Mouse (Mus musculus): ENCODE measurements around the gene Zfp827. TPM values are rescaled to one million over a fixed set of nuclear protein-coding genes. Genes with fewer than 3 reads are reported as not detected.

Gene Zfp827
- polyA plus RNA-seq, 1 experiment = not detected

DNA sequence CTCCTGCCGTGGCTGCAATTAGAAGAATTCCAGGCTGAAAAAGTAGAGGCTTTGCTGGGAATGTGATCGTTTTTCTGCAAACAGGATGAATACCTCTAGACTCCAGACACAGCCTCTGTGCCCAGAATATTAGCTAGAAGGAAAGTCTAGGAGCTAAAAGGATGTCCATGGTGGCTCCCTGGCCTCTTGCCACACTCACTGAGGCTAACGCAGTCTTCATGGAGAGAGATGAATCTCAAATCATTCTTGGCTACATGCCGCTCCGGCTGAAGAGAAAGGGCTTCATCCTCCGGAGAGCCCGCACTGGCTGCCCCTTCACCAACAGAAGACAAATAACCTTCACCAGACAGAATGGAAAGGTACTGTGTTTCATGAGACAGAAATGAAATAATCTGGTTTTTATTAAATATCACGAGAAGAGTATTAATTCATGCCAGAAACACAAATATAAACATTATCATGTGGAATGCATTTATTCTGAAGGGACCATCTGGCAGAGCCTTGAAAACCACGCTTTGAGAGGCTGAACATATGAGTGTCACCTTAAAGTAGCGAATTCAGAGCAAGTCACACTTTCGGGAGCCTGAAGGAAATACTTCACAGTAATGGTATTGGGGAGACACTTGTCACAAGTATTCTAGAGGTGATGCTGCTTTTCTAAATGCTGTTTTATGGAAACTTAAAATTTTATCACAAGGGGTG is 173.4 kb downstream of the Zfp827 start:
- WGBS = 64% methylated on average over 11 of the region's 11 CpGs
- Histone ChIP-seq H3K4me1 (ENCODE audit: control insufficient read depth, insufficient read depth, low read length) (no peaks in the 10 kb centered on the region), H3K4me3 (ENCODE audit: insufficient read depth, low read depth, low read length) (no peak overlapping the region), H3K27ac (ENCODE audit: insufficient read depth, low read depth, low read length) (no peak overlapping the region)
- TF ChIP-seq CTCF (IDR thresholded peaks at IDR 0.05; ENCODE audit: insufficient read depth, low read depth, low read length) = no peak
- no peak for TF ChIP-seq POLR2A (IDR thresholded peaks at IDR 0.05; ENCODE audit: insufficient read depth, low read depth, low read length)

- Histone ChIP-seq H3K4me3 (ENCODE audit: insufficient read depth, low read depth, low read length) (no peak overlapping the region), H3K4me1 (ENCODE audit: control insufficient read depth, insufficient read depth, low read length) (peaks cover 11% of the 10 kb centered on the region), H3K27ac (ENCODE audit: insufficient read depth, low read depth, low read length) (no peak overlapping the region)
- TF ChIP-seq POLR2A (IDR thresholded peaks at IDR 0.05; ENCODE audit: insufficient read depth, low read depth, low read length) (no peak), CTCF (IDR thresholded peaks at IDR 0.05; ENCODE audit: insufficient read depth, low read depth, low read length) (no peak)
- WGBS = 60% methylated on average over 4 of the region's 4 CpGs
These were observed 178.7 kb downstream of the Zfp827 start for GRCm38 (mm10) chr8:79206895-79207294.

DNA sequence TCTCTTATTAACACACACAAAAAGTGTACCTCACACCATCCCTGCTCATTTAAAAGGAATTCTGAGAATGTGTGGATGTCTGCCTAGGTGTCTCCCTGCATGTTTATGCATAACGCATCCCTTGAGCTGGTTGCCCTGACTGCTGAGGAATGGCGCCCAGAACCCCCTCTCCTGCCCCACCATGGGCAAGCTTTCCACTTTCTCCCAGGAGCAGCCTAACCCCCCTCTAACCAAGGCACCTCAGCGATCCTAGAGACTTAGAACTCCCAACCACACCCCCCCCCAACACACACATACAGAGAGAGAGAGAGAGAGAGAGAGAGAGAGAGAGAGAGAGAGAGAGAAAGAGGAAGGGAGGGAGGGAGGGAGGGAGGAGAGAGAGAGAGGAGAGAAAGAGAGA is 179.9 kb downstream of the Zfp827 start:
- TF ChIP-seq POLR2A (IDR thresholded peaks at IDR 0.05; ENCODE audit: insufficient read depth, low read depth, low read length) (no peak), CTCF (IDR thresholded peaks at IDR 0.05; ENCODE audit: insufficient read depth, low read depth, low read length) (no peak)
- H3K27ac ChIP-seq (ENCODE audit: insufficient read depth, low read depth, low read length) = no peak overlapping the region
- no peak overlapping the region for H3K4me3 ChIP-seq (ENCODE audit: insufficient read depth, low read depth, low read length)
- peaks cover 11% of the 10 kb centered on the region for H3K4me1 ChIP-seq (ENCODE audit: control insufficient read depth, insufficient read depth, low read length)
- 65% methylated on average over 3 of the region's 3 CpGs for WGBS

DNA sequence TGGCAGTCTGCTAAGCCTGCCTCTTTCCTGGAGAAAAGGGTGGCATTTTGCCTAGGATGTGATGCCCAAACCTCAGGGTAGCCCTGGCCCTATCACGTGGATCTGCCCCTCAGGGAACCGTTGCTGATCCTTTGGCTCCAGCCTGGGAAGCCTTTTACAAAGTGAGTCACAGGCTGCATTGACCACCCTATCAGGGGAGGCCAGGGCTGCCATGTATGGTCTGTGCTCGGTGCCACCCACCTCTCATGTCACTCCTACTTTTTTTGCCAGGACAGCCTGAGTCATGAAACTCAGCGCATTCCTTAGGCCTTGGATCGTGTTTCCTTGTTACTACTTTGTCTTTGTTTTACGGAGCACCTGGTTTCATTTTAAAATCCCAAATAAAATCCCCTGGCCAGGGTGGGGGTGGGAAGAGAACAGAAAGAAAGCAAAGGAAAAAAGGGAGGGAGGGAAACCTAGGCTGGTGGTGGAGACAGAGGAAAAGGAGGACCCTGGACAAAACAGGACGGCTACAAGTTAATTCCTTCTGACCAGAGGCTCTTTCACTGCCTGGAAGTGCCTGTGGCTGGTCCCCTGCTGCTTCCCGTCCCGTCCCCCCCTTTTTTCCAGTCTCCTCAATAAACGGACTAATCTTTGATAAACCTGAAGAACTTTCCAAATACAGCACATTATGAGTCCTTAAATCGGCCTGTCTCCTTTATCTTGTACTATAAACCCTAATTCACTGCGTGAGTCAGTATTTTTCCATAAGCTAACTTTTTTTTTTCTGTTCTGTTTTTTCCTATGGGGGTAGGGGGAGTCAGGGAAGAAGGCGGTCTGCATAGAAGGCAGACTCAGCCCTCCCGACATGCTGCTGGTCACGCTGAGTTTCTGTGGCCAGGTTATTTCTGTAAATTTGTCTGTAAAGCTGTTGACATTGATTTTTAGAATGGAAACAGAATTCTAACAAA is 180.7 kb downstream of the Zfp827 start:
- Histone ChIP-seq H3K27ac (ENCODE audit: insufficient read depth, low read depth, low read length) (no peak overlapping the region), H3K4me3 (ENCODE audit: insufficient read depth, low read depth, low read length) (no peak overlapping the region), H3K4me1 (ENCODE audit: control insufficient read depth, insufficient read depth, low read length) (peaks cover 11% of the 10 kb centered on the region)
- 45% methylated on average over 15 of the region's 15 CpGs for WGBS
- TF ChIP-seq CTCF (IDR thresholded peaks at IDR 0.05; ENCODE audit: insufficient read depth, low read depth, low read length) (no peak), POLR2A (IDR thresholded peaks at IDR 0.05; ENCODE audit: insufficient read depth, low read depth, low read length) (no peak)

DNA sequence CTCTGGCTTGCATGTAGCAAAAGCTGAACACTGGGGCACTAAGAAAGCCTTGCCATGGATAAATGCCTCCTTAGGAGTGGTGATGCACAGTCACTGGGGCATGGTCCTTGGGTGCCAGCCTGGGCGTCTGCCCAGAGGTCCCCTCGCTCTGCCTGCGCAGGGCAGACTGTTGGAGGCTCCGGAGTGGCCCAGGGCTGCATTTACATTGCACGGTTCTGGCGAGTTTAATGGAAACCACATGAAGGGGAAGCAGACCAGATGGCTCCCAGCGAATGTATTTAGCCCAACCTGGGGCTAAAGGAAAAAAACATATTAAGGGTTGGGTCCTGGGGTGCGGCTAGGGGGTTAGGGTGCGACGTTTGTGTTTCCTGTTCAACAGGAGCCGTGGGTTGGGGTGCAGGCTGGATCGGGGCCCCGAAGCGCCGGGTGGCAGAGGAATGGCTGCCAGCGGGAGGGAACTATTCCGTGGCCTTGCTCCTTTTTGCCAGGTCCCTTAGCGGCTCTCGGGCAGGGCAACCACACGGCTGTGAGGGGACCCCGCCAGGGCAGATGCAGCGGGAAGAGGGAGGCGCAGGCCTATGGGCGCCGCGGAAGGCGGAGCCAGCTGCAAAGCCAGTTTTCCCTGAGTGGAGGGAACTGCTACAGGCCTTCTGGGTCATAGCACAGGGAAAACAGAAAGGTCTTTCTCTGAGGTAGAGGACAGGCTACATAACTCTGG is 181.6 kb downstream of the Zfp827 start:
- no peak overlapping the region for H3K27ac ChIP-seq (ENCODE audit: insufficient read depth, low read depth, low read length)
- H3K4me1 ChIP-seq (ENCODE audit: control insufficient read depth, insufficient read depth, low read length) = peaks cover 11% of the 10 kb centered on the region
- 12% methylated on average over 27 of the region's 27 CpGs for WGBS
- no peak for TF ChIP-seq POLR2A (IDR thresholded peaks at IDR 0.05; ENCODE audit: insufficient read depth, low read depth, low read length)
- TF ChIP-seq CTCF (IDR thresholded peaks at IDR 0.05; ENCODE audit: insufficient read depth, low read depth, low read length) = no peak
- peak overlapping the region; percentile 43 for H3K4me3 ChIP-seq (ENCODE audit: insufficient read depth, low read depth, low read length)

DNA sequence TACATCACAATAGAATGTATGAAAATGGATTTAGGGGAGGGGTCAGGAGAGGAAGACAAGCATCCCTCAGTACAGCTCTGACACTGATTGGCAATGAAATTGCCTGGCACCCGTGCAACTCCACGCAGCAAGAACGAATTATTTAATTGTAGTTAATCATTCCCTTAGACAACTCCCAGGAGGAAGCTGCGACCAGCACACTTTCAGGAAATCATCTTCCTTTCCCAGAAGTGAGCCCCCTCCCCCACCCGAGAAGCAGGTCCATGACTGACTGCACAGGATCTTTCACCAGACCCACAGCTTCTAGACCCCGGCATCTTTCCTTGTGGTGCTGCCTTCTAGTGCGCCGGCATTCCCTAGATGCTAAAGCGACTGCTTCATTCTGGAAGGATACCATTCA is 183.4 kb downstream of the Zfp827 start:
- WGBS = 71% methylated on average over 9 of the region's 9 CpGs
- Histone ChIP-seq H3K4me3 (ENCODE audit: insufficient read depth, low read depth, low read length) (no peak overlapping the region), H3K4me1 (ENCODE audit: control insufficient read depth, insufficient read depth, low read length) (peaks cover 11% of the 10 kb centered on the region), H3K27ac (ENCODE audit: insufficient read depth, low read depth, low read length) (no peak overlapping the region)
- no peak for TF ChIP-seq POLR2A (IDR thresholded peaks at IDR 0.05; ENCODE audit: insufficient read depth, low read depth, low read length)
- no peak for TF ChIP-seq CTCF (IDR thresholded peaks at IDR 0.05; ENCODE audit: insufficient read depth, low read depth, low read length)

DNA sequence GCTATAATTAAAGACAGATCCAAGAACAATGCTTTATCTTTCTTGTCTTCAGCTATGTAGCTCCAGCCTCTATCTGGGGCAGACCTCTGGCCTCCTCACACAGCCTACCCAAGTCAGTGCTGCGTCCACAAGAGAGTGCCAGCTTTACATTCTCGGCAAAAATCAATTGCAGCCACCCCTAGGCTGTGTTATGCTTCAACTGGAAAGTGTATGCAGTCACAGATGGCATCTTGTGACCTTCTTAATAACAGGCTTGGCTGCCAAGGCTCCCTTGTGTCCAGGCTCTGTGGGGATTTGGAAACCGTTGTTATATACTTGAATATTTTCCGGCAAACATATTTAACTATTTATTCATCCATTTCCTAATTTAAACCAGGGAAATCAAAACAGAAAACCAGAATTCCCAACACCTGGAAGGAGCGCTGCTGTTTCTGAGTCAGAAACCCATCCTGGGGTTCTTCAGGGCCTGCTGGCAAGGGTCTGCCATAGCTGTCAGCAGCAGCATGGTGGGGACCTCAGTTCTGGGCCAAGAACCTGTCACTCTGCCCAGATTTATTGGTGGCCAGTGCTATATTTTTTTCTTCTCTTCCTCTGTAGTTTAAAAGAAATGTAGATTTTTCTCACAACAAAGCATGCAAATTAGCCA is 194.0 kb downstream of the Zfp827 start:
- peaks cover 2% of the 10 kb centered on the region; the same call in 1 of the 2 replicates for H3K4me1 ChIP-seq (ENCODE audit: control insufficient read depth, insufficient read depth, low read length)
- no peak overlapping the region for H3K4me3 ChIP-seq (ENCODE audit: insufficient read depth, low read depth, low read length)
- 36% methylated on average over 5 of the region's 5 CpGs for WGBS
- TF ChIP-seq POLR2A (IDR thresholded peaks at IDR 0.05; ENCODE audit: insufficient read depth, low read depth, low read length) (no peak), CTCF (IDR thresholded peaks at IDR 0.05; ENCODE audit: insufficient read depth, low read depth, low read length) (no peak)
- no peak overlapping the region for H3K27ac ChIP-seq (ENCODE audit: insufficient read depth, low read depth, low read length)

- no peak for TF ChIP-seq CTCF (IDR thresholded peaks at IDR 0.05; ENCODE audit: insufficient read depth, low read depth, low read length)
- TF ChIP-seq POLR2A (IDR thresholded peaks at IDR 0.05; ENCODE audit: insufficient read depth, low read depth, low read length) = no peak
These were observed 194.5 kb downstream of the Zfp827 start for GRCm38 (mm10) chr8:79222752-79223141.

More at GRCm38 (mm10) chr8:79222752-79223141, 194.5 kb downstream of the Zfp827 start:
- H3K4me3 ChIP-seq (ENCODE audit: insufficient read depth, low read depth, low read length) = no peak overlapping the region
- no peak overlapping the region for H3K27ac ChIP-seq (ENCODE audit: insufficient read depth, low read depth, low read length)
- WGBS = 58% methylated on average over 5 of the region's 5 CpGs
- H3K4me1 ChIP-seq (ENCODE audit: control insufficient read depth, insufficient read depth, low read length) = peaks cover 2% of the 10 kb centered on the region; the same call in 1 of the 2 replicates
